Comparison of ENCODE assay signal across 10 mouse cellular contexts in the genomic region with DNA sequence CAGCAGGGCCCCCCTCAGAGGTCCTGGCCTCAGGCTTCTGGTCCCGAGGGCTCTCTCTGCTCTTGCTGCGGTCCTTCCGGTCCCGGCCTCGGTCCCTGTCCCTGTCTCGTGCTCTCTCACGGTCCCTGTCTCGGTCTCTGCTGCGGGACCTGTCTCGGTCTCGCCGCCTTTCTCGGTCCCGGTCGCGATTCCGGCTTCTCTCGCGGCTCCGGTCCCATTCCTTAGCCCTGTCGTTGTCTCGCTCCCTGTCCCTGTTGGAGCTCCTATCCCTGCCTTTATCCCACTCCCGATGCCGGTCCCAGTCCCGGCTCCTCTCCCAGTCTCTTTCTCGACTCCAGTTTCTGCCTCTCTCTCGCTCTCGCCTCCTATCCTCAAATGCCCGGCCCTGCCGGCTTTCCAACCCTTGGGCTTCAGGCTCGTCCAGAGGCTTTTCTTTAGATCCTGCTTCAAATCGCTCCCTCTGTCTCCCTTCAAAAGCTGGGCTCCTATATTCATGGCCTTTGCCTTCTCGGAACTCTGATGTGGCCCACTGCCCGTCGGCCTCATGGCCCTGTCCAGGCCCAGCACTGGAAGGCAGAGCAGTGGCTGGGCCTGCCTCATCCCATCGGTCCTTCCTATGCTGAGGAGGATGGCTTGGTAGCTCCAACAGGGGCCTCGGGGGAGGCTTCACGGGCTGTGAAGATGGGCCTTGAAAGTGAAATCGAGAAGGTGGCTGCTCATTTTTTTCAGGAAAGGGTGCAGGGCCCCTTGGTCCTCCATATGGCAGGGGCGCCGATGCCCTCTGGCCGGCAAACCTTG. TPM values are rescaled to one million over a fixed set of nuclear protein-coding genes. Genes with fewer than 3 reads are reported as not detected.
DNase-seq lines count a peak whose midpoint lies in the region; ATAC-seq and TF ChIP-seq lines count a peak whose summit lies in the region.
"Had no signal": no experiment of that assay in that cellular context is flagged by ENCODE, and none has a peak within 500 bp of the region (broad histone marks: within the 10 kb centered on the region; RNA-seq: fewer than 3 reads in every experiment).

No protein-coding gene starts in this region.

- H3K4me2 ChIP-seq in forebrain, embryonic 12.5 days, result peak overlapping the region; percentile 48
- peak overlapping the region; percentile 46 for H3K4me2 ChIP-seq in limb, embryonic 12.5 days
- H3K4me2 ChIP-seq in stomach, postnatal 0 days (replicated peaks; ENCODE audit: low read depth), result no peak overlapping the region; the same call in 1 of the 2 replicates

- no peak for DNase-seq in cerebellum, postnatal 4 days (ENCODE audit: low spot score in 2 of 2)
- DNase-seq in ES-E14 (ENCODE audit: low read depth, low spot score), result no peak
- no peak for DNase-seq in stomach, postnatal 0 days (ENCODE audit: low spot score)
- DNase-seq in urinary bladder, adult 18-20 months (ENCODE audit: low spot score in 2 of 2), result no peak
- DNase-seq in ovary, postnatal 14 days (ENCODE audit: low spot score), result no peak

- WGBS in forebrain, embryonic 12.5 days, result 25% methylated on average over 42 of the region's 42 CpGs
- WGBS in limb, embryonic 12.5 days, result 28% methylated on average over 42 of the region's 42 CpGs
- 42% methylated on average over 42 of the region's 42 CpGs for WGBS in stomach, postnatal 0 days

- H3K4me3 ChIP-seq in ES-E14 (ENCODE audit: insufficient read depth in 1 of 2, low read depth in 1 of 2, low read length in 2 of 2, poor library complexity in 1 of 2, severe bottlenecking in 1 of 2), result peak overlapping the region; percentile 21 to 46; a peak in 2 of 4 replicates
- peak overlapping the region; percentile 19 for H3K4me3 ChIP-seq in forebrain, embryonic 12.5 days (replicated peaks)
- H3K4me3 ChIP-seq in limb, embryonic 12.5 days (replicated peaks), result peak overlapping the region; percentile 19
- no peak overlapping the region for H3K4me3 ChIP-seq in stomach, postnatal 0 days (ENCODE audit: low read depth, low read length)

- H3K9ac ChIP-seq in ES-E14 (ENCODE audit: insufficient read depth, low read depth, low read length, poor library complexity, severe bottlenecking), result peak overlapping the region; percentile 65
- H3K9ac ChIP-seq in forebrain, embryonic 12.5 days, result peak overlapping the region; percentile 44; the same call in 1 of the 2 replicates
- peak overlapping the region; percentile 44; the same call in 1 of the 2 replicates for H3K9ac ChIP-seq in limb, embryonic 12.5 days (replicated peaks)
- peak overlapping the region; percentile 35 for H3K9ac ChIP-seq in stomach, postnatal 0 days (ENCODE audit: low read length)

- no peak overlapping the region for H3K27ac ChIP-seq in ES-E14 (ENCODE audit: insufficient read depth, low read depth, low read length, poor library complexity, severe bottlenecking)
- H3K27ac ChIP-seq in forebrain, embryonic 12.5 days, result no peak overlapping the region
- no peak overlapping the region for H3K27ac ChIP-seq in limb, embryonic 12.5 days
- H3K27ac ChIP-seq in stomach, postnatal 0 days (replicated peaks), result no peak overlapping the region

- peaks cover 0 to 9% of the 10 kb centered on the region in 2 experiments; a peak in 2 of 4 replicates for H3K4me1 ChIP-seq in ES-E14 (ENCODE audit: control insufficient read depth in 2 of 2, insufficient read depth in 2 of 2, low read length in 2 of 2, poor library complexity in 1 of 2)
- H3K4me1 ChIP-seq in forebrain, embryonic 12.5 days, result peaks cover 12% of the 10 kb centered on the region
- H3K4me1 ChIP-seq in limb, embryonic 12.5 days (replicated peaks), result peaks cover 10% of the 10 kb centered on the region; the same call in 1 of the 2 replicates
- no peaks in the 10 kb centered on the region for H3K4me1 ChIP-seq in stomach, postnatal 0 days (replicated peaks; ENCODE audit: control insufficient read depth, insufficient read depth)

- H3K36me3 ChIP-seq in ES-E14 (ENCODE audit: control insufficient read depth, insufficient read depth, low read length, poor library complexity, severe bottlenecking), result peaks cover 22% of the 10 kb centered on the region
- H3K36me3 ChIP-seq in forebrain, embryonic 12.5 days (replicated peaks), result peaks cover 21% of the 10 kb centered on the region
- H3K36me3 ChIP-seq in limb, embryonic 12.5 days, result peaks cover 32% of the 10 kb centered on the region
- peaks cover 13% of the 10 kb centered on the region for H3K36me3 ChIP-seq in stomach, postnatal 0 days (ENCODE audit: control insufficient read depth, insufficient read depth, low read length)

- no peaks in the 10 kb centered on the region for H3K9me3 ChIP-seq in ES-E14 (ENCODE audit: control insufficient read depth, insufficient read depth, low read depth, low read length)
- H3K9me3 ChIP-seq in forebrain, embryonic 12.5 days, result no peaks in the 10 kb centered on the region
- no peaks in the 10 kb centered on the region for H3K9me3 ChIP-seq in limb, embryonic 12.5 days
- H3K9me3 ChIP-seq in stomach, postnatal 0 days (ENCODE audit: control insufficient read depth, low read length), result no peaks in the 10 kb centered on the region

- no peak for TF ChIP-seq EP300 in stomach, postnatal 0 days (optimal IDR thresholded peaks at IDR 0.05)

- TF ChIP-seq CTCF in stomach, postnatal 0 days (IDR thresholded peaks at IDR 0.05; ENCODE audit: low read depth), result no peak

- H3K27me3 ChIP-seq in forebrain, embryonic 12.5 days, result no peaks in the 10 kb centered on the region
- H3K27me3 ChIP-seq in limb, embryonic 12.5 days, result peaks cover 14% of the 10 kb centered on the region
- no peaks in the 10 kb centered on the region for H3K27me3 ChIP-seq in stomach, postnatal 0 days (ENCODE audit: control insufficient read depth, insufficient read depth, low read length)

- ATAC-seq in cerebellum, adult (ENCODE audit: insufficient number of reproducible peaks, low FRiP score, low TSS enrichment), result 0 out of 2 replicates have a peak, but pooled peaks have one; percentile 9
- peak; percentile 28; the same call in 1 of the 2 replicates for ATAC-seq in forebrain, embryonic 12.5 days (ENCODE audit: low FRiP score)
- ATAC-seq in limb, embryonic 12.5 days (ENCODE audit: insufficient number of reproducible peaks, insufficient read depth, low FRiP score, low TSS enrichment, low read depth), result 0 out of 2 replicates have a peak, but pooled peaks have one; percentile 21
- no peak for ATAC-seq in stomach, postnatal 0 days (ENCODE audit: low FRiP score, low TSS enrichment)

- in situ Hi-C loops in ES-E14 (cut with MboI; ENCODE audit: low sequenced_read_pairs in 2 of 2, unreplicated experiment in 2 of 2), result no loop called here

TF ChIP-seq in ES-E14, 5 proteins besides CTCF, POLR2A, EP300 and RAD21:
- TF ChIP-seq CHD2 (IDR thresholded peaks at IDR 0.05; ENCODE audit: low read depth, low read length), result no peak
- no peak for TF ChIP-seq MAFK (IDR thresholded peaks at IDR 0.05; ENCODE audit: insufficient read depth, low read depth, low read length)
- TF ChIP-seq ZNF384 (IDR thresholded peaks at IDR 0.05; ENCODE audit: low read depth, low read length), result no peak
- TF ChIP-seq HCFC1 (IDR thresholded peaks at IDR 0.05; ENCODE audit: borderline replicate concordance, insufficient read depth, low read length), result no peak
- no peak for TF ChIP-seq ZC3H11A (IDR thresholded peaks at IDR 0.05; ENCODE audit: borderline replicate concordance, low read depth, low read length)

RNA-seq across cellular contexts. Expression of gene Tcfl5, which starts 17.0 kb away (rescaled TPM):
- 36.0 and 44.9 TPM in 2 replicates for total RNA-seq in ES-E14 (2012; rRNA removed)
- 0.15 and 0.26 TPM in 2 replicates for polyA plus RNA-seq in forebrain, embryonic 12.5 days (2016; fragmentation: Nextera tagmentation; extraction: Ambion mirVana)
- 0.30 and 0.47 TPM in 2 replicates for polyA plus RNA-seq in limb, embryonic 12.5 days (2016; fragmentation: Nextera tagmentation; extraction: Ambion mirVana)
- polyA plus RNA-seq in stomach, postnatal 0 days (2015; fragmentation: Nextera tagmentation; extraction: Ambion mirVana), result 0.05 and 0.22 TPM in 2 replicates
- total RNA-seq: common myeloid progenitor, adult 5-6 weeks had no signal
- polyA plus RNA-seq: C2C12 had no signal

RNA-seq across cellular contexts. Expression of gene Dido1, which starts 50.2 kb away (rescaled TPM):
- 84.7 and 90.6 TPM in 2 replicates for total RNA-seq in ES-E14 (2012; rRNA removed)
- 42.2 and 42.7 TPM in 2 replicates for polyA plus RNA-seq in forebrain, embryonic 12.5 days (2016; fragmentation: Nextera tagmentation; extraction: Ambion mirVana)
- 36.1 and 38.2 TPM in 2 replicates for polyA plus RNA-seq in limb, embryonic 12.5 days (2016; fragmentation: Nextera tagmentation; extraction: Ambion mirVana)
- polyA plus RNA-seq in stomach, postnatal 0 days (2015; fragmentation: Nextera tagmentation; extraction: Ambion mirVana), result 7.4 and 9.7 TPM in 2 replicates

RNA-seq across cellular contexts. Expression of gene Gid8, which starts 50.4 kb away (rescaled TPM):
- total RNA-seq in ES-E14 (2012; rRNA removed), result 57.8 and 64.7 TPM in 2 replicates
- 52.0 and 54.7 TPM in 2 replicates for polyA plus RNA-seq in forebrain, embryonic 12.5 days (2016; fragmentation: Nextera tagmentation; extraction: Ambion mirVana)
- 60.7 and 60.9 TPM in 2 replicates for polyA plus RNA-seq in limb, embryonic 12.5 days (2016; fragmentation: Nextera tagmentation; extraction: Ambion mirVana)
- 59.6 and 60.7 TPM in 2 replicates for polyA plus RNA-seq in stomach, postnatal 0 days (2015; fragmentation: Nextera tagmentation; extraction: Ambion mirVana)
